Mouse (Mus musculus) midbrain, embryonic 15.5 days (tissue): ENCODE results near the gene Rnf151. TPM values are rescaled to one million over a fixed set of nuclear protein-coding genes. Genes with fewer than 3 reads are reported as not detected.

Experiments
- ATAC-seq: fragments of 200-750 bp; cut with Nextera tagmentation; replicated peaks from 2 replicates; pipeline ENCODE4 v1.8.0; 2017; ENCODE audit warnings: moderate TSS enrichment
- H3K27ac ChIP-seq: fragments of 300-500 bp; sonication (generic); 2 replicates; pipeline ENCODE4 v1.5.1; 2015; ENCODE audit warnings: mild to moderate bottlenecking, inconsistent platforms
- H3K27me3 ChIP-seq: fragments of 300-500 bp; sonication (generic); replicated peaks from 2 replicates; pipeline ENCODE4 v1.6.1; 2015; ENCODE audit warnings: inconsistent platforms
- H3K36me3 ChIP-seq: fragments of 300-500 bp; sonication (generic); replicated peaks from 2 replicates; pipeline ENCODE4 v1.6.1; 2015; ENCODE audit warnings: inconsistent platforms
- H3K4me1 ChIP-seq: fragments of 300-500 bp; sonication (generic); 2 replicates; pipeline ENCODE4 v1.6.1; 2015; ENCODE audit warnings: inconsistent platforms
- H3K4me2 ChIP-seq: fragments of 300-500 bp; sonication (generic); 2 replicates; pipeline ENCODE4 v1.6.1; 2015; ENCODE audit warnings: inconsistent platforms, mild to moderate bottlenecking, moderate library complexity
- H3K4me3 ChIP-seq: fragments of 300-500 bp; sonication (generic); 2 replicates; pipeline ENCODE4 v1.5.1; 2015; ENCODE audit warnings: mild to moderate bottlenecking, inconsistent platforms
- H3K9ac ChIP-seq: fragments of 300-500 bp; sonication (generic); 2 replicates; pipeline ENCODE4 v1.6.1; 2015; ENCODE audit warnings: mild to moderate bottlenecking, inconsistent platforms
- H3K9me3 ChIP-seq: fragments of 300-500 bp; sonication (generic); 2 replicates; pipeline ENCODE4 v1.6.1; 2016; ENCODE audit warnings: inconsistent platforms
- WGBS: fragments of 180-500 bp; shearing (Covaris S2); methylation state at CpG from one replicate; pipeline ENCODE4 v1.1.7; 2015; ENCODE audit warnings: mixed read lengths; 5-methylcytosine and 5-hydroxymethylcytosine counted together
- polyA plus RNA-seq: library from polyadenylated mRNA; unstranded; fragments of >200 nt; fragmentation: Nextera tagmentation; extraction: Ambion mirVana; gene quantifications from 2 replicates; pipeline ENCODE4 v1.2.1, GENCODE M21; 2015

Gene Rnf151
- polyA plus RNA-seq, 1 experiment from 2014 or later = not detected

- no peak overlapping the region for H3K9ac ChIP-seq
- no peak overlapping the region for H3K4me3 ChIP-seq
- no peak for ATAC-seq
These were observed 24.4 kb upstream of the Rnf151 start for GRCm38 (mm10) chr17:24742307-24742706.

GRCm38 (mm10) chr17:24739926-24740325 lies 22.1 kb upstream of the Rnf151 start:
- no peaks in the 10 kb centered on the region for H3K27me3 ChIP-seq
- peaks cover 18% of the 10 kb centered on the region for H3K4me1 ChIP-seq
- no peaks in the 10 kb centered on the region for H3K36me3 ChIP-seq
- 83% methylated on average over 8 of the region's 8 CpGs for WGBS
- H3K27ac ChIP-seq = no peak overlapping the region
- no peak overlapping the region for H3K4me2 ChIP-seq
- ATAC-seq = no peak
- H3K4me3 ChIP-seq = no peak overlapping the region
- H3K9ac ChIP-seq = no peak overlapping the region
- H3K9me3 ChIP-seq = no peaks in the 10 kb centered on the region

More at GRCm38 (mm10) chr17:24742307-24742706, 24.4 kb upstream of the Rnf151 start:
- Histone ChIP-seq H3K27me3 (no peaks in the 10 kb centered on the region), H3K9me3 (no peaks in the 10 kb centered on the region), H3K4me1 (peaks cover 4% of the 10 kb centered on the region; the same call in 1 of the 2 replicates), H3K4me2 (no peak overlapping the region), H3K27ac (no peak overlapping the region), H3K36me3 (no peaks in the 10 kb centered on the region)
- WGBS = 84% methylated on average over 8 of the region's 8 CpGs

GRCm38 (mm10) chr17:24738238-24738637 lies 20.4 kb upstream of the Rnf151 start:
- H3K4me2 ChIP-seq = no peak overlapping the region
- no peaks in the 10 kb centered on the region for H3K36me3 ChIP-seq
- H3K4me3 ChIP-seq = no peak overlapping the region
- H3K4me1 ChIP-seq = peaks cover 18% of the 10 kb centered on the region
- H3K9me3 ChIP-seq = no peaks in the 10 kb centered on the region
- 90% methylated on average over 4 of the region's 4 CpGs for WGBS
- H3K27ac ChIP-seq = no peak overlapping the region
- H3K27me3 ChIP-seq = no peaks in the 10 kb centered on the region
- no peak for ATAC-seq
- no peak overlapping the region for H3K9ac ChIP-seq

DNA sequence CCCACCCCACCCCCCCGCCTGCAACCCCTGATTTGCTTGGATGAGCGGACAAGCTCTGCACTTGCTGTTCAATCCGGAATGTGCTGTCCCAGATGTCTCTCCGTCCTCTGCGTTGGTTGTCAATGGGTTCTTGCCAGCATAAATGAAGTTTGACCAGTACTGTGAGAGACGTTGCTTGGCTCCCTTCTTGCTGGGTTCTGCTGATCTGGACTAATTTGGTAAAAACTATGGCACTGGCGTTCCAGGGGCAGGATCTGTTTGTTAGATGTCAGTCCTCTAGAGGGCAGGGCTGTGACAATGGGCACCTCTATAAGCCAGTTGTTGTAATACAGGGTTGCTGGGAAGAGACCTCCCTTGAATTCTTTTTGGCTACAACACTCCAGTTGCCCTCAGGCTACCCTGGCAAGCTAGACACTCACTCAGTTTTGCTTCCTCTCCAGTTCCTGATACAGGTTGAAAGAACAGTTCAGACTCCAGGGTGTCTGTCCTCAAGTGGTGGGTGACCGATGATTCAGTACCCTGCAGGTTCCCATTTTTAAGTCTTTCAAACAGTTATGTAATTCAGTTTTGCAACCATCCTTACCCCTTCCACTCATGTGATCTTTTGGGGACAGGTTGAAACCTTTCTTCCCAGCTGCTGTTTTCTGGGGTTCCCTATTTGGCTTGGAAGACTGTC lies 19.4 kb upstream of the Rnf151 start:
- Histone ChIP-seq H3K4me1 (peaks cover 18% of the 10 kb centered on the region), H3K27ac (no peak overlapping the region), H3K36me3 (no peaks in the 10 kb centered on the region), H3K9ac (no peak overlapping the region), H3K9me3 (no peaks in the 10 kb centered on the region), H3K4me2 (peak overlapping the region; percentile 82), H3K27me3 (no peaks in the 10 kb centered on the region), H3K4me3 (peak overlapping the region; percentile 49)
- WGBS = 27% methylated on average over 8 of the region's 8 CpGs
- ATAC-seq = no peak

DNA sequence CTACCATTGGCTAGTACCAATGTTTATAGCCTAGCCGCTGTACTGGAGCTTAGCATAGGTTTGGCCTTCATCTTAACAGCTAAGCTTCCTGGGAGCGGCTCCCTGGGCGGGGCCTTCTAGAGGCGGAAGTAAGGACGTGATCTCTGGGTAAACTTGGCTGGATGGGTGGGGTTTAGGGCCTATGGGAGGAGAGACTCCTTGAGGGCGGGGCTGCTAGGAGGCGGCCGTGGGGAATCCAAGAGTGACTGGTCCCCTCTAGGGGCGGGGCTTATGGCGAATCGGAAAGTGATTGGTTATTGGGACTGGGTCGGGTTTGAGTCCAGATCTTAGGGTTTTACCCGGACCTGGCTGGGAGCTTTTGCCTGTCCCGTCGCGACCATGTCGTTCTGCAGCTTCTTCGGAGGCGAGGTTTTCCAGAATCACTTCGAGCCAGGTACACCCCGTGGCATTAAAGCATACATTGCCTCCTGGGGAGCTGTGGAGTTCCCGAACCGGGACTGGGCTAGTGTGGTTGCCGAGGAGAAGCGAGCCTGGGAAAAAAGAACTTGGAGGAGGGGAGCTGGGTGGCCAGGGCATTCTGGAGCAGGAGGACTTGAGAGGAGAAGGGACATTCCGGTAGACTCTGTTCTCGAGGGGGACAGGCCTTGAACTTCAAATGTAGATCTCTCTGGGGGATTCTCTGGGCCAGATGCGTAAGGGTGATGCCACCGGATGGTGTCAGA lies 18.6 kb upstream of the Rnf151 start, which contains the start of gene Msrb1:
Msrb1 (plus strand) TSS at position 313 of the 722 bp plus-strand sequence.
- H3K9ac ChIP-seq = peak within 1 kb of the TSS; percentile 58
- peak within 1 kb of the TSS; percentile 82 for H3K4me2 ChIP-seq
- ATAC-seq = peak; percentile 96
- no peaks in the 10 kb centered on the region for H3K27me3 ChIP-seq
- peak within 1 kb of the TSS; percentile 49 for H3K4me3 ChIP-seq
- H3K4me1 ChIP-seq = peaks cover 18% of the 10 kb centered on the region
- H3K27ac ChIP-seq = peak within 1 kb of the TSS; percentile 27; the same call in 1 of the 2 replicates
- 1% methylated on average over 29 of the region's 29 CpGs for WGBS
- no peaks in the 10 kb centered on the region for H3K36me3 ChIP-seq
- H3K9me3 ChIP-seq = no peaks in the 10 kb centered on the region

DNA sequence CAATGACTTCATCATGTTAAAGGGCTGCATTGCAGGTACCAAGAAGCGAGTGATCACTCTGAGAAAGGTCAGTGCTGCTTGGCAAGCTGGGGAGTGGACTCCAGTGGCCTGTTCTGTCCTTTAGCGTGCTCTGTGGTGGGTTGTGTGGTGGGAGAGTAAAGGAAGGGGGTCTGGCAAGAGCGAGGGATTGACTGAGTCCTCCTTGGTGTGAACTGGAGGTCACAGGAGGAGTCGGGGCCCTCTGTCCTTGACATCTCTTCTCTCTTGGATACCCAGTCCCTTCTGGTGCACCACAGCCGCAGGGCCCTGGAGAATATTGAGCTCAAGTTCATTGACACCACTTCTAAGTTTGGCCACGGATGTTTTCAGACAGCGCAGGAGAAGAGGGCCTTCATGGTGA lies 17.6 kb upstream of the Rnf151 start:
- WGBS = 78% methylated on average over 7 of the region's 7 CpGs
- Histone ChIP-seq H3K27ac (no peak overlapping the region), H3K9me3 (no peaks in the 10 kb centered on the region), H3K4me1 (peaks cover 18% of the 10 kb centered on the region), H3K9ac (no peak overlapping the region), H3K4me3 (no peak overlapping the region), H3K4me2 (peak overlapping the region; percentile 82; the same call in 1 of the 2 replicates), H3K36me3 (no peaks in the 10 kb centered on the region), H3K27me3 (no peaks in the 10 kb centered on the region)
- no peak for ATAC-seq

- WGBS = 91% methylated on average over 1 of the region's 1 CpGs
- no peak overlapping the region for H3K9ac ChIP-seq
These were observed 16.6 kb upstream of the Rnf151 start for GRCm38 (mm10) chr17:24734513-24734912.

DNA sequence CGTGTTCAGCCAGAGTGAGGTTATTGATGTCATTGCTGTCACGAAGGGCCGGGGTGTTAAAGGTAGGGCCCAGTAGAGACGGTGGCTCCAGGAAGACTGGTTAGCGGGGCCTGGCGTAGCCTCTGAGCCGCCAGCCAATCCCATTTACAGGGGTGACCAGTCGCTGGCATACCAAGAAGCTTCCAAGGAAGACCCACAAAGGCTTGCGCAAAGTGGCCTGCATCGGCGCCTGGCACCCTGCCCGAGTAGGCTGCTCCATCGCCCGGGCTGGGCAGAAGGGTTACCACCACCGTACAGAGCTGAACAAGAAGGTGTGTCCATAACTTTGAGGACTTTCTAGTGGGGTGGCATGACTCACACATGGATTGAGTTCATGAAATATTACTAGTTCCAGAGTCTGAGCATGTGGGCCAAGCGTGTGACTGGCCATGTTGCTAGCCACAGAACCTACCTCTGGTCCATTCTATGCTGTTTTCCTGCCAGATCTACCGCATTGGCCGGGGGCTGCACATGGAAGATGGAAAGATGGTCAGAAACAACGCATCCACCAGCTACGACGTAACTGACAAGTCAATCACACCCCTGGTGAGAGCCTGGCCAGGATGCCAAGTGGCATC lies 15.7 kb upstream of the Rnf151 start:
- no peak overlapping the region for H3K4me2 ChIP-seq
- H3K27ac ChIP-seq = no peak overlapping the region
- 88% methylated on average over 21 of the region's 21 CpGs for WGBS
- peaks cover 18% of the 10 kb centered on the region for H3K4me1 ChIP-seq
- no peaks in the 10 kb centered on the region for H3K36me3 ChIP-seq
- no peaks in the 10 kb centered on the region; the same call in 1 of the 2 replicates for H3K27me3 ChIP-seq
- no peak overlapping the region; the same call in 1 of the 2 replicates for H3K9ac ChIP-seq
- H3K9me3 ChIP-seq = no peaks in the 10 kb centered on the region
- no peak for ATAC-seq
- H3K4me3 ChIP-seq = no peak overlapping the region

More at GRCm38 (mm10) chr17:24734513-24734912, 16.6 kb upstream of the Rnf151 start:
- Histone ChIP-seq H3K4me2 (no peak overlapping the region), H3K9me3 (no peaks in the 10 kb centered on the region), H3K27me3 (no peaks in the 10 kb centered on the region), H3K4me1 (peaks cover 18% of the 10 kb centered on the region), H3K36me3 (no peaks in the 10 kb centered on the region), H3K4me3 (no peak overlapping the region), H3K27ac (no peak overlapping the region)
- no peak for ATAC-seq

GRCm38 (mm10) chr17:24732233-24732935 lies 14.5 kb upstream of the Rnf151 start:
- WGBS = 81% methylated on average over 12 of the region's 12 CpGs
- Histone ChIP-seq H3K27ac (no peak overlapping the region), H3K4me2 (no peak overlapping the region), H3K9me3 (no peaks in the 10 kb centered on the region), H3K4me3 (no peak overlapping the region), H3K4me1 (peaks cover 14% of the 10 kb centered on the region), H3K9ac (no peak overlapping the region), H3K36me3 (no peaks in the 10 kb centered on the region), H3K27me3 (peaks cover 7% of the 10 kb centered on the region)
- ATAC-seq = no peak

DNA sequence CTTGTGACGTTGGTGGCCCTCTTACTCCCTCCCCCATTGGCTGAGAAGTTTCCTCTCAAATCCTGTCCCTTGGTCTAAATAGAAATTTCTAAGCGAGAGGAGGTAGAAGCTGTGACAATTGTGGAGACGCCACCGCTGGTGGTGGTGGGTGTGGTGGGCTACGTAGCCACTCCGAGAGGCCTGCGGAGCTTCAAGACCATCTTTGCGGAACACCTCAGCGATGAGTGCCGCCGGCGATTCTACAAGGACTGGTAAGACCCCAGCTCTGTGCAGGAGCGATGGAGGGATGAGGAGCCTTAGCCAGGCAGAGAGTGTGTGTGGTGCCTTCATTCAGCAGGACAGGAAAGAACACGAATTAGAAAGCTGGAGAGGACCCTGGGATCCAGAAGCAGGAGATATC lies 12.9 kb upstream of the Rnf151 start:
- 84% methylated on average over 14 of the region's 14 CpGs for WGBS
- Histone ChIP-seq H3K27ac (no peak overlapping the region), H3K9me3 (no peaks in the 10 kb centered on the region), H3K4me2 (no peak overlapping the region), H3K4me1 (peaks cover 1% of the 10 kb centered on the region; the same call in 1 of the 2 replicates), H3K27me3 (peaks cover 9% of the 10 kb centered on the region), H3K36me3 (no peaks in the 10 kb centered on the region), H3K4me3 (no peak overlapping the region), H3K9ac (no peak overlapping the region)
- ATAC-seq = no peak

DNA sequence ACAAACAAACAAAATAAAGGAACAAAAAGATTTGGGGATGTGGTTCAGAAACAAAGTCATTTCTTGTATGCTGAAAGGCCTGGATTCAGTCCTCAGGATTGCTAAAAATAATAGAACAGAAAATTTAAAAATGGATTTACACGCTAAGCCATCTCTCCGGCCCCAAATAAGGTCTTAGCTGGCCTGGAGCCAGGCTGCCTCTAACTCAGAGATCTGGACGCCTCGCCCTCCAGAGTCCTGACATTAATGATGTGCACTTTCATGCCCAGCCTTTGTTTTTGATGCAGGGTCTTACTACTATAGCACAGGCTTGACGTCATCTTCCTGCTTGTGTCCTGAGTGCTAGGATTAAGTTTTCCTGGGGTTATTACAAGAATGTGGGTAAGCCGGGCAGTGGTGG lies 11.2 kb upstream of the Rnf151 start:
- Histone ChIP-seq H3K4me3 (no peak overlapping the region), H3K27ac (no peak overlapping the region), H3K4me2 (no peak overlapping the region), H3K9ac (no peak overlapping the region), H3K9me3 (no peaks in the 10 kb centered on the region), H3K4me1 (peaks cover 3% of the 10 kb centered on the region; the same call in 1 of the 2 replicates), H3K36me3 (no peaks in the 10 kb centered on the region), H3K27me3 (peaks cover 9% of the 10 kb centered on the region)
- no peak for ATAC-seq
- 80% methylated on average over 6 of the region's 6 CpGs for WGBS

DNA sequence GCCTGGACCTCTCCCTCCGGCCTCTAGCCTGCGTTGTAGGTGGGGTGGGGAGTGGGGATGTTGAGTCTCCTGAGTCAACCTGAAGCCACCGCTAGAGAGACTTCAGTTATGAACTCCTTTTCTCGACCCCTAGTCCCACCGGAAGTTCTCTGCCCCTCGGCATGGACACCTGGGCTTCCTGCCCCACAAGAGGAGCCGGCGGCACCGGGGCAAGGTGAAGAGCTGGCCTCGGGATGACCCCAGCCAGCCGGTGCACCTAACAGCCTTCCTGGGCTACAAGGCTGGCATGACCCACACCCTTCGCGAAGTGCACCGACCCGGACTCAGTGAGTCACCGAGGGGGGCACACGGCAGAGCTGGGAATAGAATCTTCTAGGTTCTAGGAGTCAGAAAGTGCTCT lies 10.3 kb upstream of the Rnf151 start:
- no peak overlapping the region for H3K9ac ChIP-seq

More for the DNA sequence above, 10.3 kb upstream of the Rnf151 start:
- no peak overlapping the region for H3K27ac ChIP-seq
- WGBS = 74% methylated on average over 17 of the region's 17 CpGs
- H3K27me3 ChIP-seq = peaks cover 9% of the 10 kb centered on the region
- no peak overlapping the region for H3K4me2 ChIP-seq
- no peaks in the 10 kb centered on the region for H3K9me3 ChIP-seq
- no peak for ATAC-seq
- peaks cover 11% of the 10 kb centered on the region for H3K4me1 ChIP-seq
- no peaks in the 10 kb centered on the region for H3K36me3 ChIP-seq
- no peak overlapping the region for H3K4me3 ChIP-seq
